Mouse (Mus musculus) embryonic facial prominence, embryonic 11.5 days (tissue): ENCODE results near the gene Nicn1. TPM values are rescaled to one million over a fixed set of nuclear protein-coding genes. Genes with fewer than 3 reads are reported as not detected.

Experiments
- polyA plus RNA-seq: library from polyadenylated mRNA; unstranded; fragments of >200 nt; fragmentation: Nextera tagmentation; extraction: Ambion mirVana; gene quantifications from 2 replicates; pipeline ENCODE4 v1.2.1, GENCODE M21; 2014

Nicn1 gene
- polyA plus RNA-seq, 1 experiment from 2014 or later = 48.4 TPM

Other genes with a start within 250 kb of the Nicn1 start
- gene Gmppb, start 241.2 kb upstream of the Nicn1 start, polyA plus RNA-seq = 19.2 and 19.9 TPM in 2 replicates
- 1.4 and 1.5 TPM in 2 replicates for gene Amigo3, start 237.3 kb upstream of the Nicn1 start, polyA plus RNA-seq
- 0.28 and 0.31 TPM in 2 replicates for gene Mst1, start 210.0 kb upstream of the Nicn1 start, polyA plus RNA-seq
- 22.0 and 23.5 TPM in 2 replicates for gene Rnf123, start 207.1 kb upstream of the Nicn1 start, polyA plus RNA-seq
- gene Apeh, start 195.8 kb upstream of the Nicn1 start, polyA plus RNA-seq = 45.3 and 47.2 TPM in 2 replicates
- gene Bsn, start 100.0 kb upstream of the Nicn1 start, polyA plus RNA-seq = 0.97 and 1.1 TPM in 2 replicates
- gene Dag1, start 26.5 kb upstream of the Nicn1 start, polyA plus RNA-seq = 44.5 and 49.8 TPM in 2 replicates
- gene Amt, start 6.4 kb downstream of the Nicn1 start, polyA plus RNA-seq = 14.6 and 16.4 TPM in 2 replicates
- gene Rhoa, start 15.7 kb downstream of the Nicn1 start, polyA plus RNA-seq = 282 and 303 TPM in 2 replicates
- 20.6 and 25.4 TPM in 2 replicates for gene Tcta, start 15.7 kb downstream of the Nicn1 start, polyA plus RNA-seq
- gene Gpx1, start 48.5 kb downstream of the Nicn1 start, polyA plus RNA-seq = 888 and 899 TPM in 2 replicates
- 128 and 149 TPM in 2 replicates for gene Usp4, start 57.4 kb downstream of the Nicn1 start, polyA plus RNA-seq
- gene 1700102P08Rik, start 102.4 kb downstream of the Nicn1 start, polyA plus RNA-seq = 0.59 and 0.76 TPM in 2 replicates
- 1.5 and 1.7 TPM in 2 replicates for gene Ccdc36, start 138.1 kb downstream of the Nicn1 start, polyA plus RNA-seq
- gene BC048562, start 146.1 kb downstream of the Nicn1 start, polyA plus RNA-seq = not detected in 2 replicates
- 49.1 and 63.2 TPM in 2 replicates for gene Ccdc71, start 170.1 kb downstream of the Nicn1 start, polyA plus RNA-seq
- 19.0 and 22.4 TPM in 2 replicates for gene Klhdc8b, start 171.2 kb downstream of the Nicn1 start, polyA plus RNA-seq
- gene Lamb2, start 189.3 kb downstream of the Nicn1 start, polyA plus RNA-seq = 15.3 and 15.4 TPM in 2 replicates
- 52.5 and 59.2 TPM in 2 replicates for gene Usp19, start 200.2 kb downstream of the Nicn1 start, polyA plus RNA-seq
- gene Qars, start 217.3 kb downstream of the Nicn1 start, polyA plus RNA-seq = 130 and 138 TPM in 2 replicates
- 165 and 168 TPM in 2 replicates for gene Qrich1, start 226.4 kb downstream of the Nicn1 start, polyA plus RNA-seq